Mouse (Mus musculus) heart, postnatal 0 days (tissue): ENCODE results near the gene Adamts8.

Experiments used
- CTCF ChIP-seq: IDR thresholded peaks from 2 replicates; pipeline ENCODE4 v1.5.1; 2016; ENCODE audit warnings: antibody characterized with exemption, control low read depth, low read depth
- EP300 ChIP-seq: IDR thresholded peaks from 2 replicates; pipeline ENCODE4 v1.6.1; 2016; ENCODE audit warnings: antibody characterized with exemption, low read depth

GRCm38 (mm10) chr9:31010749-31011148 lies 68.4 kb downstream of the Adamts8 start:
- TF ChIP-seq CTCF = no peak
- TF ChIP-seq EP300 = no peak
